Mouse (Mus musculus) adrenal gland, postnatal 25 days (tissue): Measurements from ENCODE around the gene Wfdc1. TPM values are rescaled to one million over a fixed set of nuclear protein-coding genes. Genes with fewer than 3 reads are reported as not detected.

Source experiments
- DNase-seq: peaks from one replicate; pipeline ENCODE4 v3.0.0; 2021; ENCODE audit warnings: mixed read lengths
- total RNA-seq: library from RNA; stranded (reverse); gene quantifications from 2 replicates; pipeline ENCODE4 v1.2.3, GENCODE M21; 2021

The Wfdc1 gene
- total RNA-seq, 1 experiment from 2014 or later: 6.1 TPM

GRCm38 (mm10) chr8:119737093-119737900 lies 71.1 kb downstream of the Wfdc1 start:
- DNase-seq: no peak

Other genes with a start within 250 kb of the Wfdc1 start
- gene Osgin1, start 232.2 kb upstream of the Wfdc1 start, total RNA-seq: 73.4 and 110 TPM in 2 replicates
- 6.5 and 7.0 TPM in 2 replicates for gene Necab2, start 219.6 kb upstream of the Wfdc1 start, total RNA-seq
- not detected in 2 replicates for gene Slc38a8, start 164.7 kb upstream of the Wfdc1 start, total RNA-seq
- gene Mbtps1, start 107.6 kb upstream of the Wfdc1 start, total RNA-seq: 109 and 122 TPM in 2 replicates
- gene Hsdl1, start 91.2 kb upstream of the Wfdc1 start, total RNA-seq: 40.0 and 64.0 TPM in 2 replicates
- 0.15 TPM in 1 of 2 replicates, not detected in the other for gene Dnaaf1, start 91.1 kb upstream of the Wfdc1 start, total RNA-seq
- gene Taf1c, start 61.1 kb upstream of the Wfdc1 start, total RNA-seq: 14.0 and 15.7 TPM in 2 replicates
- not detected in 2 replicates for gene Adad2, start 53.6 kb upstream of the Wfdc1 start, total RNA-seq
- gene Kcng4, start 30.7 kb upstream of the Wfdc1 start, total RNA-seq: 0.30 and 0.52 TPM in 2 replicates
- gene Atp2c2, start 33.6 kb downstream of the Wfdc1 start, total RNA-seq: 0.67 and 0.95 TPM in 2 replicates
- 11.3 and 22.1 TPM in 2 replicates for gene Tldc1, start 112.1 kb downstream of the Wfdc1 start, total RNA-seq
- 38.3 and 40.8 TPM in 2 replicates for gene Cotl1, start 174.2 kb downstream of the Wfdc1 start, total RNA-seq
- 6.9 and 13.5 TPM in 2 replicates for gene Klhl36, start 195.9 kb downstream of the Wfdc1 start, total RNA-seq
- gene Usp10, start 244.0 kb downstream of the Wfdc1 start, total RNA-seq: 110 and 153 TPM in 2 replicates
- gene Gm20388, start 244.5 kb downstream of the Wfdc1 start, total RNA-seq: 3.6 and 27.1 TPM in 2 replicates